Mouse (Mus musculus) spleen, postnatal 10 days (tissue): ENCODE results near the gene Nudt15.
"Not testable (repeated sequence)": the region's sequence is repeated elsewhere in the genome, so short reads cannot be mapped to it uniquely, and the experiment has no call there.

ENCODE experiments used
- DNase-seq, 2 experiments: peaks; one replicate each; pipeline ENCODE4 v3.0.0; 2021 to 2022; ENCODE audit warnings: low spot score in 2 of 2

Gene Nudt15

GRCm38 (mm10) chr14:73548051-73548450 lies at the start of gene Nudt15:
TSS of gene Nudt15 (minus strand) at chr14:73548242.
- DNase-seq, result no peak

- no peak for DNase-seq
These were observed 44.1 kb upstream of the Nudt15 start for GRCm38 (mm10) chr14:73592166-73592565.

GRCm38 (mm10) chr14:73588080-73588479 lies 40.0 kb upstream of the Nudt15 start:
- peak in 1 of 2 experiments; percentile 31 for DNase-seq

DNA sequence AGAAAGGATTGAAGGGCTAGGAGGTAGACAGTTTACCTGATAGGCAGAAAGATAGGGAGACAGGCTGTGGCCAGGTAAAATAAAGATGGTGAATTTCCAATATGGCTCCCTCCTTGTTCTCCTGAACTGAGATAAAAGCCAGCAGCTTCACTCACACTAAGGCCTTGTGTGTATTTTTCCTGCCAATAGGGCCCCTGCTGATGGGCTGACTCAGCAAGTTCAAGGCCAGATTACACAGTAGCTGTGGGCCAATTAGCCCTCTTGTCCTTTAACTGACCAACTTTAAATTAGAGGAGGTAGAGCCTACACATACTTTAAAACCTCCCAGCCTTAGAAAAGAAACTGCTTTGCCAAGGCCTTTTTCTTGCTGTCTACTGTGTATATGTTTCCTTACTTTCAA lies 28.3 kb upstream of the Nudt15 start:
- DNase-seq, result no peak

DNA sequence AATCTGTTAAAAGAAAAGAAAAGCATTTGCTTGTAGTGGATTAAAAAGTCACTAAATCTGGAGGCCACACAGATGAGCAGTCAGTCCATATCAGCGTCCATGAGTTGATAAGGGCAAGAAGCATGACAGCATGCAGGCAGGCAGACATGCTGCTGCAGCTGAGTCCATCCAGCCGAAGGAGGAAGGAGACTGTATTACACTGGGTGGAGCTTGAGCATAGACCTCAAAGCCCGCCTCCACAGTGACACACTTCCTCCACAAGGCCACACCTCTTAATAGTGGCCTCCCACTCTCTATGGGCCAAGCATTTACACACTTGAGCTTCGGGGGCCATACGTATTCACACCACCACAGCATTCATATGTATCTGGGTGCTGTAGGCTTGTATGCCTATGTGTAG lies 26.0 kb upstream of the Nudt15 start:
- no peak for DNase-seq

- no peak for DNase-seq
These were observed 23.1 kb upstream of the Nudt15 start for GRCm38 (mm10) chr14:73571143-73571542.

GRCm38 (mm10) chr14:73569831-73570230 lies 21.8 kb upstream of the Nudt15 start:
- DNase-seq, result not testable (repeated sequence)

DNA sequence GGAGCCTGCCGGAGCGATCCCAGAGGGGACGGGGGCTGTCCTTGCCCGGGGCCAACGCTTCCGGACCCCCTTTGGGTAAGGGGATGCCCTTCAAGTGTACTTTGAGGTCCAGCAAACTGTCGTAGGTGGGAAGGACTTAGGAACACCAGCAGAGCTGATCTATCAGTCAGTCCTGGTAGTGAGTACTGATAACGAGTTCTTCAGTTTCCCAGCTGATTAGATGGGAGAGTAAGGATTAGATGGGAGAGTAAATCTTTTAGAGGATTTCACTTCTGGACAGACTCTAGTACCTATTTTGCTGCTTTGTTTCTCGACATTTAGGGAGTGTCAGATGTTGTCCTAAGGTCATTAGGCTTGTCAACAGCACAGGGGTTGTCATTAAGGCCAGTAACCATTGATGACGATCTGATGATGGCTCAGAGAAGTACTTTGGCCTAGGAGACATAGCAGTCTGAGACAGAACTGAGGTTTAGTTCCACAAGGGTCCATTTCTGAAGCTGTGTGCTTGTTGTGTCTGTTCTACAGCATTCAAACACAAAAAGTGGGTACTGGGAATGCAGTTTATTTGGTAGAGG lies 5.2 kb upstream of the Nudt15 start:
- DNase-seq, result no peak

DNA sequence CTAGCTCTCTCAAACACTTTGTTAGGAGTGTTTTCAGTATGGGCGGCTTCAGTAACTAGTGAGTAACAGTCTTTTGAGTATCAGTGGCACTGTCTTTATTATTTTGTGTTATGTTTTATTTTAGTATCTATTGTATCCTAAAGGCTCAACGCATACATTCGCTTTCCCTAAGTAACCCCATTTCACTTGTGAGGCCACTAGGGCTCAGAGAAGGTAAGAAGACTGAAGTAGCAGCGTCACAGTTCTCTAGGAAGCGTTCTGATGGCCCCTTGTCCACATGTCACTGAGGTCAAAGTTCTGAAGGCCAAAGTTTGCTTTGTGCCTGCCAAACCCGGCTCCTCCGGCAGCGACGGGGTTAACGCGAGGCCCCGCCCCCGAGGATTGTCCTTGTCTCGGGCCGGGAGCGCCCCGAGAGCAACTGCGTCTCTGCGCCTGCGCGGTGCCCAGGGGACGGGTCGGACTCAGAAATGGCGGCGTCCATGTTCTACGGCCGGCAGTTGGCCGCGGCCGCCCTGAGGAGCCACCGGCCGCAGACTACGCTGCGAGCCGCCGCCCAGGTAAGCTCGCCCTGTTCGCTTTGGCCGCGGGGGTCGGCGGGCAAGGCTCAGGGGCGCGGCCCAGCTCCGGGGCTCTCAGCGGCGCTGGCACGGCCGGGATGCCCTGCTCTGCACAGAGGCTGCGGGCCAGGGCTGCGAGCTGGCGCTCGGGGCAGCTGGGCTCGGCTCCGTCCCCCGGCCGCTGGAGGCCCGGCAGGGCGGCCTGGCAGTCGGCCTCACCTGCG lies 4.5 kb upstream of the Nudt15 start:
- peak; percentile 94 to 98 for DNase-seq

GRCm38 (mm10) chr14:73551164-73551563 lies 3.1 kb upstream of the Nudt15 start:
- no peak for DNase-seq

DNA sequence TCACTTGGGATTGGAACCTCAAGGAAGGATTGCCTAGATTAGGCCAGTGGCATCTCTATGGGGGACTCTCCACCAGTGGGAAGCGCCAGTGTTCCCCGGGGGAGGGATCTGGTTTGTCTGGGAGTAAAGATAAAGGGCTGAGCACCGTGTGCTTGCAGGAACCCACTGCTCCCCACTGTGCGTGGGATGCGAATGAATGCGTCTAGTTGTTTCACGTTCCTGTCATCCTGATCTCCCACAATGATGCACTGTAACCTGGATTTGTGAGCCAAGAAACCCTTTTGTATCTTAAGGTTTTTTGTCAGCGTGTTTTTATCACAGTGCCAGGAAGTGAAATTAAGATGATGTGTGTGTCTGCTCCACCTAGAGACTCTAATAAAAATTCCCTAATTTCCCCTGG lies 2.7 kb upstream of the Nudt15 start:
- no peak for DNase-seq

- DNase-seq, result no peak
These were observed 2.2 kb upstream of the Nudt15 start for GRCm38 (mm10) chr14:73550291-73550690.

GRCm38 (mm10) chr14:73547034-73547433 lies 1.0 kb downstream of the Nudt15 start:
- no peak for DNase-seq

DNA sequence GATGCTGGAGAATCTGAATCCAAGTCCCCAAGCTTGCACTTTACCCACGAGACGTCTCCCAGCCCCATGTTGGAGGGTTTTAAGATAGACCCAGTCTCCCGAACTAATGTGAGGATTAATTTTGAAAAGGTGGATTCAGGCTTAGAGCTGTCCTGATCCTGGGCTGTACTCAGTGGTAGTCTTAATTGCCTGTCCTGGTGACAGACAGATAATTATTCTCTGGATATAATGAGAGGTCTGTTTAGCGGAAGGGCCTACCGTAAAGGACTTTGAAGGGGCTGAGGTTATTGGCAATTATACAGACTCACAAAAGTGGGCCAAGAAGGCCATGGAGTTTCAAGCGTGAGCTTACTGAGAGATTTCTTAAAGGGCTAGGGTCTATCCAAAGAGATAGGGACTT lies 4.3 kb downstream of the Nudt15 start:
- DNase-seq, result no peak

GRCm38 (mm10) chr14:73535641-73536040 lies 12.4 kb downstream of the Nudt15 start:
- no peak for DNase-seq

DNA sequence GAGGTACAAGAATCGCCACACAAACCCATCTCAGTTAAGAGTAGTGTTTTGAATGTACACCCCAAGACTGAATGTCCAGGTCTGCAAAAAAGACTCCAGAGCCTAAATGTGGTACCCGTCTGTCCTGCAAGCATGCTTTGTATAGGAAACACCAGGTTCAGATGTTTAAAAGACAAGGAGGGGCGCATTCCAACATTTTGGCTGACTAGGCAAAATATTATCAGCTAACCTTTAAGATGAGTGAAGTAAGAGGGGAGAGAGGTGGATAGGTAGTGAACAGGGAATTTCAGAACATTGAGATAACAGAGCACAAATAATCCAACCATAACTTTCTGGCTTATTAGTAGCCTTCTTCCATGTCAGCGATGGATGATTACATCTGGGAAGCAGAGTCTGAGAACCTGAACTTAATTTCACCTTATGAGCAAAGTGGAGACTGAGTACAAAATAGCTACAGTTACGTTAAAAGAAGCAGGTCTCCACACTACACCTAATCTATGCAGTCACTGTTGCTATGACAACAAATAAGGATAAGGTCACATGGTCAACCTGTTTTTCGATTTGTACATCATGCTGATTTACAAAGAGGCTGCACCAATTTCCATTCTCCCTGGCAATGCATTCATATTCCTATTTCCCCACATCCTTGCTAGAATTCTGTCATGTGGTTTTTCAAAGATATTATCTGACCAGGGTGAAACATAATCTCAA lies 14.1 kb downstream of the Nudt15 start:
- DNase-seq, result no peak

GRCm38 (mm10) chr14:73528661-73529060 lies 19.4 kb downstream of the Nudt15 start:
- DNase-seq, result not testable (repeated sequence)

DNA sequence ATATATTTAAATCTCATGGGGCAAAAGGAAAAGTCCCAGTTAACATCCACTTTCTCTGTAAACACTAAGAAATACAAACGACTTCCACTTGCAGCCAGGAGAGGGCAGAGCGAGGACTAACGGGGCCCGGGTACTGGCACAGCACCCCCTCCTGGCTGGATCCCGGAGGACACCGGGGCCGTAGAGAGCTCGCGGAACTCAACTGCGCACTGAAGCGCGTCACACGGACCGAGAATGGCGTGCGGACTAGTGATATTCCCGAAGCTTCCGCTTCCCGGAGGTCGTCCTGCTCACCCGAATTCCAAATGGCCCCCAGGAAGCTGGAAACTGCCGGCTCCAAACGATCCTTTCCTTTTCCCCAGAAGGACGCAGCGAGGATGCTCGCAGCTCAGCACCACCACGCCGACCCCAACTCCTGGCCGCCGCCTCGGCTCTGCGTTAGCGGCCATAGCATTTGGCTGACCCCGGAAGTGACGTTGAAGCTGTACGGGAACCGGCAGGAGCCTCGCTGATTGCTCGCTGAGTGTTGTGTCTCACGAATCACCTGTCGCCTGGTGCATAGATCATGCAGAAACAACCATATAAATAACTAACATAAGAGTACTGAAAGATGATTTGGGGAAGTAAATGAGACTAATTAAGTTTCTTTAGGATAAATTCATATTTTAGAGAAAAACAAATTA lies 23.1 kb downstream of the Nudt15 start, which contains the start of gene Sucla2:
Gene Sucla2, plus strand, starts transcription at position 554 of the 683 bp plus-strand sequence.
- peak; percentile 91 to 95 for DNase-seq

DNA sequence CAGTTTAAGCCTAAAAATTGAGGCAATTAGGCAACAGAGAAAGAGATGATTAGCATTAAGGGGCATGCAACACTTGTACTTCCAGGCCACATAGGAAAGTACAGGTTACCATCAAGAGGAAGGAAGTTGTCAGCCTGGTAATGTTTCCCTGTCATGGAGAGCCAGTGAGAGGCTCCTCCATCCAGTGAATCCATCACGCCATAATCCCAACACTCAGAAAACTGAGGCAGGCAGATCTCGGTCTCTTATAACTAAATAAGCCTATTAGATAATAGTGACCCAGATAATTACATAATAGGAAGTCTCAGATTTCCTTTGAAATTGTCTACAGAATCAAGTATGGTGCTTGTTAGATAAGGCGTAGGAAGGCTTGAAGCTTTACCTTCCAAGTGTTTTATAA lies 23.9 kb downstream of the Nudt15 start:
- DNase-seq, result no peak

DNA sequence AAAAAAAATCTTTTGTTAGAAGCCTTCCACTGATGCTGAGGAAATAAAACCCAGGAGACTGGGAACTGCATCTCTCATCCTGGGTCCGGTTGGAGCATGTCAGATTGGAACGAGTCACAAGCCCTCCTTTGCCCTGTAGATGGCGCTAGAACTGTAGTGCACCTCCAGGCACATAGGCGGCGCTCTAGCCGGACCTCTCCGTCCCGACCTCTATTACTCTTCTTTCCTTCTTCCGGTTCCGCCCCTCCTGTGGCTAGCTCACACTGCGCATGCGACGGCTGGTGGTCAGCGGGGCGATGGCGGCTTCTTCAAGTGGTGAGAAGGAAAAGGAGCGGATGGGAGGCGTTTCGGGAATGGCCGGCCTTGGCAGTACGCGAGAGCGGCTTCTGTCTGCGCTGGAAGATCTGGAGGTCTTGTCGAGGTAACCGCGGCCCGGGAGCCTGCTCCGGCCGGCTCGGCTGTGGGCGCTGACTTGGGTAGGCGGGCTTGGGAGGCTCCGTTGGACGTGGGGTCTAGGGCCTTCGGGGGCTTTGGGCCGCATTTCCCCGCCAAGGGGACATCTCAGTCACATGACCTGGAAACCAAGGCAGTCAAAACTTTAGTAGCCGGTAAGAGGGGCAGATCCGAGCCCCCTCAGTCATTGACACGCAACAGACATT lies 38.1 kb downstream of the Nudt15 start, which contains the start of gene Med4:
Gene Med4, plus strand, starts transcription at position 261 of the 659 bp plus-strand sequence.
- DNase-seq, result peak; percentile 93

DNA sequence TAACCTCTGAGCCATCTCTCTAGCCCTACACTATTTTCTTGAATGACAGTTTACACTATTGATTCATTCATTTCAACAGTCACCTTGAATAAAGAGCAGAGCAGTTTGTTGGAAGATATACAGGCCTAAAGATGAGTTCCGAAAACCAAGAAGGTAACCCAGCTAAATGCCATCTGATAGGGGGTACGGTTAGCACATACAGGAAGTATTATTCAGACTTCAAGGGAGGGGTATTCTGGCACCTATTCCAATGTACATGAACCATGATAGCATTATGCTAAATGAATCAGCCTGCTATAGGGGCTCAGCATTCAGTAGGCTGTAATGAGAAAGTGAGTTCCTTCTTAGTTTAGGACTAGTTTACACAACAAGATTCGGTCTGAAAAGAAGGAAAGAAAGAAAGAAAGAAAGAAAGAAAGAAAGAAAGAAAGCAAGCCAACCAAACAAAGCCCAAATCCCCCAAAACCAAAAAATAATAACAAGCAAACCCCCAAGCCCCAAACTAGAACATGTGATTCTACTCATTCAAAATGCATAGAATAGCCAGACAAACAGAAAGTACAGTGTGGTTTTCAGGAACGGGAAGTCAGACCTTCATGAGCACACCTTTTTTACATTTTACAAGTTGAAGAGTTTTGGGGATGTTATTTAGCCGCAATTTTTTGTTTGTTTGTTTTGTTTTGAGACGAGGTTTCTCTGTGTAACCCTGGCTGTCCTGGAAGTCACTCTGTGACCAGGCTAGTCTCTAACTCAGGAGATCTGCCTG lies 39.2 kb downstream of the Nudt15 start:
- no peak for DNase-seq
